Comparison of ENCODE assay signal across 21 mouse cellular contexts in the genomic region with DNA sequence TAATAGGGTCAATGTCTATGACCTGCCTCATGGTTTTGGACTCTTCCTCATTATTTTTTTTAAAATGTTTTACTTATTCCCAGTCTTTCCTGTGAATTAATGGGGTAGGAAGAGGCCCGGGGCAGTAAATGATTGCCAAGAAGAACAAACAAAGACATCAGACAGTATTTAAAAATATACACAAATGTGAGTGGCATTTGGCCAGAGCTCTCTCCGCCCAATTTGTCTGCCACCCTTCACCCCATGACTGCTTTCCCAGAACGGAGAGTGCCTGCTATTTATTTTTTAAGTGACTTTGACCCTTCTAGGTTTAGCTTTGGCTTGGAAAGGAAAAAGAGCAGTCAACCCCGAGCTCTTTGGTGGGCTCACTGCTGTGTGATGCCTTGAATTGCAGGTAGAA.
DNase-seq lines count a peak whose midpoint lies in the region; ATAC-seq lines count a peak whose summit lies in the region.
"Had no signal": no experiment of that assay in that cellular context is flagged by ENCODE, and none has a peak within 500 bp of the region (broad histone marks: within the 10 kb centered on the region; RNA-seq: fewer than 3 reads in every experiment).

No protein-coding gene starts in this region.

- DNase-seq in kidney, adult 9 months = peak; percentile 48
- no peak for DNase-seq in kidney, postnatal 4 days
- DNase-seq in lung, postnatal 10 days = peak; percentile 8
- DNase-seq in lung, postnatal 4 days = no peak
- no peak for DNase-seq in hindbrain, embryonic 14.5 days (ENCODE audit: low spot score)
- no peak for DNase-seq in spleen, postnatal 36 days (ENCODE audit: low spot score in 2 of 2)
- DNase-seq: adrenal gland, adult 8-10 months; cerebellum, adult 11-12 months; cerebellum, postnatal 10 days; gastrocnemius, adult 2 months; lung, adult 2 months; midbrain, embryonic 14.5 days had no signal

- peak; percentile 60 for ATAC-seq in liver, embryonic 12.5 days
- ATAC-seq in hindbrain, embryonic 14.5 days (ENCODE audit: low FRiP score) = no peak
- ATAC-seq: hindbrain, postnatal 0 days; intestine, embryonic 16.5 days had no signal

- peaks cover 8% of the 10 kb centered on the region; the same call in 1 of the 2 replicates for H3K9me3 ChIP-seq in liver, embryonic 12.5 days (replicated peaks)
- H3K9me3 ChIP-seq in hindbrain, embryonic 14.5 days (ENCODE audit: control insufficient read depth, low read length) = no peaks in the 10 kb centered on the region
- H3K9me3 ChIP-seq: embryonic facial prominence, embryonic 12.5 days; forebrain, embryonic 12.5 days; heart, embryonic 10.5 days; hindbrain, embryonic 10.5 days had no signal

- H3K4me1 ChIP-seq in liver, embryonic 12.5 days = 0 out of 2 replicates have a peak, but pooled peaks cover 3% of the 10 kb centered on the region
- H3K4me1 ChIP-seq in hindbrain, embryonic 14.5 days (replicated peaks; ENCODE audit: control insufficient read depth, insufficient read depth, low read length) = no peaks in the 10 kb centered on the region
- H3K4me1 ChIP-seq: embryonic facial prominence, embryonic 12.5 days; forebrain, embryonic 12.5 days; heart, embryonic 10.5 days; hindbrain, embryonic 10.5 days; megakaryocyte, embryonic 14.5 days had no signal

- no peak overlapping the region for H3K4me2 ChIP-seq in liver, embryonic 12.5 days
- no peak overlapping the region for H3K4me2 ChIP-seq in hindbrain, embryonic 14.5 days (replicated peaks)
- H3K4me2 ChIP-seq: embryonic facial prominence, embryonic 12.5 days; forebrain, embryonic 12.5 days had no signal

- no peak overlapping the region for H3K27ac ChIP-seq in liver, embryonic 12.5 days
- H3K27ac ChIP-seq in hindbrain, embryonic 14.5 days = no peak overlapping the region
- H3K27ac ChIP-seq: embryonic facial prominence, embryonic 12.5 days; forebrain, embryonic 12.5 days; gastrocnemius, adult 2 months; heart, embryonic 10.5 days; hindbrain, embryonic 10.5 days; hindbrain, postnatal 0 days; stomach, postnatal 0 days had no signal

- H3K9ac ChIP-seq in liver, embryonic 12.5 days = no peak overlapping the region
- no peak overlapping the region for H3K9ac ChIP-seq in hindbrain, embryonic 14.5 days
- H3K9ac ChIP-seq: embryonic facial prominence, embryonic 12.5 days; forebrain, embryonic 12.5 days had no signal

- no peaks in the 10 kb centered on the region for H3K27me3 ChIP-seq in liver, embryonic 12.5 days (replicated peaks)
- no peaks in the 10 kb centered on the region for H3K27me3 ChIP-seq in hindbrain, embryonic 14.5 days (ENCODE audit: control insufficient read depth, insufficient read depth, low read length)
- H3K27me3 ChIP-seq: embryonic facial prominence, embryonic 12.5 days; forebrain, embryonic 12.5 days; megakaryocyte, embryonic 14.5 days had no signal

- no peak overlapping the region for H3K4me3 ChIP-seq in liver, embryonic 12.5 days
- no peak overlapping the region for H3K4me3 ChIP-seq in hindbrain, embryonic 14.5 days (replicated peaks; ENCODE audit: low read length)
- H3K4me3 ChIP-seq: embryonic facial prominence, embryonic 12.5 days; forebrain, embryonic 12.5 days; gastrocnemius, adult 2 months; heart, embryonic 10.5 days; hindbrain, embryonic 10.5 days; megakaryocyte, embryonic 14.5 days had no signal

- 49% methylated on average over 4 of the region's 4 CpGs for WGBS in liver, embryonic 12.5 days (ENCODE audit: insufficient replicate concordance)
- 73% methylated on average over 4 of the region's 4 CpGs for WGBS in hindbrain, embryonic 14.5 days

- H3K36me3 ChIP-seq in liver, embryonic 12.5 days = no peaks in the 10 kb centered on the region
- H3K36me3 ChIP-seq in hindbrain, embryonic 14.5 days (replicated peaks; ENCODE audit: control insufficient read depth, insufficient read depth) = no peaks in the 10 kb centered on the region
- H3K36me3 ChIP-seq: embryonic facial prominence, embryonic 12.5 days; forebrain, embryonic 12.5 days; heart, embryonic 10.5 days; hindbrain, embryonic 10.5 days had no signal

Comparison
In these comparisons a context has a peak if more than half of its experiments do, and no peak if none do; other contexts are left out.
1. DNase-seq: peak in kidney, adult 9 months (single experiment) and lung, postnatal 10 days (single experiment); none in kidney, postnatal 4 days (0 of 2), lung, postnatal 4 days (0 of 2), hindbrain, embryonic 14.5 days (single experiment) and spleen, postnatal 36 days (0 of 2).